Mouse (Mus musculus) heart, embryonic 15.5 days (tissue): ENCODE results near the gene Klre1. TPM values are rescaled to one million over a fixed set of nuclear protein-coding genes. Genes with fewer than 3 reads are reported as not detected.

Source experiments
- ATAC-seq: fragments of 200-750 bp; cut with Nextera tagmentation; replicated peaks from 2 replicates; pipeline ENCODE4 v1.8.0; 2017; ENCODE audit warnings: low read depth, moderate TSS enrichment; ENCODE audit not compliant: insufficient number of reproducible peaks, insufficient read depth, low FRiP score
- H3K27ac ChIP-seq: fragments of 300-500 bp; sonication (generic); 2 replicates; pipeline ENCODE4 v1.5.1; 2015; ENCODE audit warnings: mild to moderate bottlenecking, inconsistent platforms
- H3K27me3 ChIP-seq: fragments of 300-500 bp; sonication (generic); 2 replicates; pipeline ENCODE4 v1.6.1; 2015; ENCODE audit warnings: inconsistent platforms
- H3K36me3 ChIP-seq: fragments of 300-500 bp; sonication (generic); 2 replicates; pipeline ENCODE4 v1.6.1; 2015; ENCODE audit warnings: mild to moderate bottlenecking, inconsistent platforms
- H3K4me1 ChIP-seq: fragments of 300-500 bp; sonication (generic); replicated peaks from 2 replicates; pipeline ENCODE4 v1.6.1; 2015; ENCODE audit warnings: inconsistent platforms
- H3K4me2 ChIP-seq: fragments of 300-500 bp; sonication (generic); 2 replicates; pipeline ENCODE4 v1.6.1; 2015; ENCODE audit warnings: inconsistent platforms, mild to moderate bottlenecking, moderate library complexity
- H3K4me3 ChIP-seq: fragments of 300-500 bp; sonication (generic); 2 replicates; pipeline ENCODE4 v1.5.1; 2015; ENCODE audit warnings: mild to moderate bottlenecking, inconsistent platforms
- H3K9ac ChIP-seq: fragments of 300-500 bp; sonication (generic); 2 replicates; pipeline ENCODE4 v1.6.1; 2015; ENCODE audit warnings: mild to moderate bottlenecking, inconsistent platforms
- H3K9me3 ChIP-seq: fragments of 300-500 bp; sonication (generic); replicated peaks from 2 replicates; pipeline ENCODE4 v1.6.1; 2016; ENCODE audit warnings: inconsistent platforms
- WGBS: fragments of 180-500 bp; shearing (Covaris S2); methylation state at CpG from one replicate; pipeline ENCODE4 v1.1.7; 2015; ENCODE audit warnings: mixed read lengths; 5-methylcytosine and 5-hydroxymethylcytosine counted together
- polyA plus RNA-seq: library from polyadenylated mRNA; unstranded; fragments of >200 nt; fragmentation: Nextera tagmentation; extraction: Ambion mirVana; gene quantifications from 2 replicates; pipeline ENCODE4 v1.2.1, GENCODE M21; 2015

The Klre1 gene
- polyA plus RNA-seq, 1 experiment from 2014 or later: not detected

GRCm38 (mm10) chr6:129543709-129544606 lies 33.7 kb upstream of the Klre1 start:
- no peak overlapping the region for H3K4me3 ChIP-seq
- no peaks in the 10 kb centered on the region for H3K27me3 ChIP-seq
- 63% methylated on average over 6 of the region's 6 CpGs for WGBS
- no peak for ATAC-seq
- H3K4me1 ChIP-seq: no peaks in the 10 kb centered on the region
- H3K9me3 ChIP-seq: no peaks in the 10 kb centered on the region
- no peak overlapping the region for H3K27ac ChIP-seq
- H3K36me3 ChIP-seq: peaks cover 29% of the 10 kb centered on the region
- H3K4me2 ChIP-seq: no peak overlapping the region
- no peak overlapping the region for H3K9ac ChIP-seq

GRCm38 (mm10) chr6:129547277-129547676 lies 30.4 kb upstream of the Klre1 start:
- H3K9ac ChIP-seq: no peak overlapping the region
- H3K27ac ChIP-seq: no peak overlapping the region
- H3K4me3 ChIP-seq: no peak overlapping the region
- H3K36me3 ChIP-seq: no peaks in the 10 kb centered on the region
- H3K9me3 ChIP-seq: no peaks in the 10 kb centered on the region
- H3K4me2 ChIP-seq: no peak overlapping the region
- H3K27me3 ChIP-seq: no peaks in the 10 kb centered on the region
- no peaks in the 10 kb centered on the region for H3K4me1 ChIP-seq
- ATAC-seq: no peak
- WGBS: 82% methylated on average over 2 of the region's 2 CpGs

DNA sequence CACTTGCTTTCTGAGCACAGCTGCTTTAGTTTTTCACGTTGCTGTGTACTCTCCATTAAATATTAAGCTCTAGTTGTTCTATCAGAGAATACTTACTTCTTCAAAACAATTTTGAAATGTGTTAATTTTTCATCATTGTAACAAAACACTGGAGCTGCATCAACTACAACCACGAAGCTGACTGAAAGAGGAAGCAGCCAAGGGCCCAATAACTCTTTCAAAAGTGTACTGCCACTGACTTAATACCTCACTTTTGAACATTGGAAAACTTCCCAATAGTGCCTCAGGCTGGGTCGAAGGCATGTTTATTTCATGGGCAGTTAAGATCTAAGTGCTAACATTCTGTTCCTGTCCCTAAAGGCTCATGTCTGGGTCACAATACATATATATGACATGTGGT lies 29.7 kb upstream of the Klre1 start:
- H3K27ac ChIP-seq: no peak overlapping the region
- no peaks in the 10 kb centered on the region for H3K27me3 ChIP-seq
- H3K9ac ChIP-seq: no peak overlapping the region
- ATAC-seq: no peak
- no peaks in the 10 kb centered on the region for H3K36me3 ChIP-seq
- 64% methylated on average over 3 of the region's 3 CpGs for WGBS
- H3K9me3 ChIP-seq: no peaks in the 10 kb centered on the region
- no peaks in the 10 kb centered on the region for H3K4me1 ChIP-seq
- H3K4me2 ChIP-seq: no peak overlapping the region
- H3K4me3 ChIP-seq: no peak overlapping the region

DNA sequence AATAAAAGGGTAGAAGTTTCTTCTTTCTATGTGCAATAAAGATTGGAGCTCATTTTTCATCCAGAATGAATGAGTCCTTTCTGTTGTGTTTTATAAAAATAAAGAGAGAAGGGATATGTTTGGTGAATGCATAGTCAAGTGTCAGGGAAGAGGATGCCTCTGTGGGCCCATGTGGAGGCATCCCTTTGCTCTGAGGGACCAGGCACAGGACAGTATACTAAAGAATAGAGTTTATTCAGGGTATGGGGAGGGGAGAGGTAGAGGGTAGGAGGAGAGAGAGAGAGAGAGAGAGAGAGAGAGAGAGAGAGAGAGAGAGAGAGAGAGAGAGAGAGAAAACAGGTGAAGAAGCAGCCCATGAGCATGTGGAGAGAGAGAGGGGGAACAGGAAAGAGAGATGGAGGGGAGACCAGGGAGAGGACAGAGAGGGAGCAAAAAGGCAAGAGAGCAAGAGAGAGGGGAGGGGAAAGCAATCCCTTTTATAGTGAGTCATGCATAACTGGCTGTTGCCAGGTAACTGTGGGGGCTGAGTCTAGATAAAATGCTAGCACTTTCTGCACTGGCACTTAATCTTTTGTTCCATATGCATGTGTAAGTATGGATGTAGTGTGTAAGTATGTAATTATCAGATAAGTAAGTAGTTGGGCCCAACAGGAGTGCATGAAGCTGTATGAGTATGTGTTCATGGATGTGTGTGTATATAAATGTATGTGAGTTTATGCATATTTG lies 20.2 kb upstream of the Klre1 start:
- no peaks in the 10 kb centered on the region for H3K36me3 ChIP-seq
- no peaks in the 10 kb centered on the region for H3K9me3 ChIP-seq
- no peaks in the 10 kb centered on the region for H3K27me3 ChIP-seq
- H3K4me1 ChIP-seq: peaks cover 3% of the 10 kb centered on the region
- H3K9ac ChIP-seq: no peak overlapping the region
- H3K4me3 ChIP-seq: no peak overlapping the region
- ATAC-seq: no peak; the same call in 1 of the 2 replicates
- H3K4me2 ChIP-seq: no peak overlapping the region
- no peak overlapping the region for H3K27ac ChIP-seq

GRCm38 (mm10) chr6:129558946-129559640 lies 18.6 kb upstream of the Klre1 start:
- Histone ChIP-seq H3K4me1 (peaks cover 3% of the 10 kb centered on the region), H3K9ac (no peak overlapping the region), H3K4me3 (no peak overlapping the region), H3K4me2 (no peak overlapping the region), H3K27ac (no peak overlapping the region), H3K9me3 (no peaks in the 10 kb centered on the region), H3K36me3 (no peaks in the 10 kb centered on the region), H3K27me3 (no peaks in the 10 kb centered on the region)
- 18% methylated on average over 12 of the region's 12 CpGs for WGBS
- peak; percentile 73; the same call in 1 of the 2 replicates for ATAC-seq

DNA sequence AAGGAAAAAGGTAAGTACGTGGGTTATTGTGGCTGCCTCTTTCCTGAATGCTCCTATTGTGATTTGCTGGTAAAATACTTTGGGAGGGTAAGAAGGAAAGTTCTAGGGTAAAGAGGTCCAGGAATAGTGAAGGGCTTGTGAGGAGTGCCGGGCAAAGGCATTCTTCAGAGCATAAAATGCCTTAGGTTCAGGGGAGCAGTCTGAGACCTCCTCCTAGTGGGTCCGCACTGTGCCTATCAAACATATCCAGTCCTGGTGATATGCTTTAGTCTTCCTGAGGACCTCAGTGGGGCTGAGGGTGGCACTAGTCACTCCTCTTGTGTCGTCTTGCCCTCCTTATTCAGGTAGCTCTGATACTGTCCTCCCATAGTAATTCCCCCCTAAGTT lies 18.1 kb upstream of the Klre1 start:
- H3K4me1 ChIP-seq: peaks cover 3% of the 10 kb centered on the region
- H3K36me3 ChIP-seq: no peaks in the 10 kb centered on the region
- H3K4me3 ChIP-seq: no peak overlapping the region
- H3K9ac ChIP-seq: no peak overlapping the region
- WGBS: 46% methylated on average over 4 of the region's 4 CpGs
- H3K27ac ChIP-seq: no peak overlapping the region
- H3K27me3 ChIP-seq: no peaks in the 10 kb centered on the region
- H3K4me2 ChIP-seq: no peak overlapping the region
- no peak for ATAC-seq
- H3K9me3 ChIP-seq: no peaks in the 10 kb centered on the region

GRCm38 (mm10) chr6:129565257-129565656 lies 12.4 kb upstream of the Klre1 start:
- ATAC-seq: no peak
- 72% methylated on average over 2 of the region's 2 CpGs for WGBS
- H3K9ac ChIP-seq: no peak overlapping the region
- H3K27me3 ChIP-seq: no peaks in the 10 kb centered on the region
- no peak overlapping the region for H3K27ac ChIP-seq
- no peak overlapping the region for H3K4me3 ChIP-seq
- H3K9me3 ChIP-seq: no peaks in the 10 kb centered on the region
- H3K4me1 ChIP-seq: no peaks in the 10 kb centered on the region
- H3K4me2 ChIP-seq: no peak overlapping the region
- no peaks in the 10 kb centered on the region for H3K36me3 ChIP-seq

DNA sequence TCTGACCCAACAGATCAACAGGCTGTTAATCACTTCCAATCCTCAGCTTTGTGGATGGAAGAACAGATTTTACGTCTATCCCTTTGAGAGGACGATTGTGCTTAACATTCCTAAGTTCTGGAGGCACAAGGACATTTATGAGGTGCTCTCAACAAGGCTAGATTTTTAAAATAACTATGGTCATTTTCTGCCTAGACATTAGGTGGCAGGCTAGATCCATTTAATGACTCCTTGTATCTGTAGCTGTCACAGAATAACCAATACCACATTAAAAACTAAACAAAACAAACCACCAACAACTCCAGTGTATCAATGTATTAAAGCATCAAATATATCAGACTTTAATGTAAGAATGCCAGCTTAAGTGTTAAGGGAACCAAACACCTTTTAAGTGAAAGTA lies 2.4 kb upstream of the Klre1 start:
- Histone ChIP-seq H3K4me2 (no peak overlapping the region), H3K36me3 (no peaks in the 10 kb centered on the region), H3K9ac (no peak overlapping the region), H3K27me3 (no peaks in the 10 kb centered on the region), H3K4me1 (no peaks in the 10 kb centered on the region), H3K9me3 (no peaks in the 10 kb centered on the region), H3K27ac (no peak overlapping the region), H3K4me3 (no peak overlapping the region)
- no peak for ATAC-seq
- WGBS: 22% methylated on average over 2 of the region's 2 CpGs

GRCm38 (mm10) chr6:129581274-129581673 lies 3.6 kb downstream of the Klre1 start:
- no peak for ATAC-seq
- Histone ChIP-seq H3K27ac (no peak overlapping the region), H3K36me3 (no peaks in the 10 kb centered on the region), H3K9ac (no peak overlapping the region), H3K9me3 (no peaks in the 10 kb centered on the region), H3K4me3 (no peak overlapping the region), H3K27me3 (no peaks in the 10 kb centered on the region), H3K4me2 (no peak overlapping the region), H3K4me1 (no peaks in the 10 kb centered on the region)
- WGBS: 58% methylated on average over 4 of the region's 4 CpGs

- no peaks in the 10 kb centered on the region for H3K36me3 ChIP-seq
- H3K4me1 ChIP-seq: no peaks in the 10 kb centered on the region
- H3K4me2 ChIP-seq: no peak overlapping the region
- H3K9me3 ChIP-seq: no peaks in the 10 kb centered on the region
- no peak overlapping the region for H3K4me3 ChIP-seq
- H3K27me3 ChIP-seq: no peaks in the 10 kb centered on the region
- 54% methylated on average over 4 of the region's 4 CpGs for WGBS
- no peak overlapping the region for H3K27ac ChIP-seq
- ATAC-seq: no peak
- no peak overlapping the region for H3K9ac ChIP-seq
Measured at GRCm38 (mm10) chr6:129581896-129582295, 4.2 kb downstream of the Klre1 start.

DNA sequence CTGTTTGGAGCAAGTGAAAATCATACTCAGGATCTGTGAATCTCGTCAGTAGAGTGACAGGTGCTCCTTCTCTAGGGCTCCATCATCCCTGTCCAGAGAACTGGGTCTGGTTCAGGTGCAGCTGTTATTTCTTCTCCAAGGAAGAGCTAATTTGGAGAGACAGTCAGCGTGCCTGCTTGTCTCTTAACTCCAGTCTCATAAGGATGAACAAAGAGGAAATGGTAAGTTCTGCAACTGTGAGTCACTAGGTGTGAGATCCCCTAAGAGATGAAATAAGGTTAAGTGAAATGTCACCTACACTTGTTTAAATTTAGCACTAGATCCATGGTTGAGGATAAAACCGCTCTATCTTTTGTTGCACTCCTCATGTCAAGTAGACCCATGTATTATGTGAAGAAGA lies 5.3 kb downstream of the Klre1 start:
- Histone ChIP-seq H3K9me3 (no peaks in the 10 kb centered on the region), H3K27me3 (no peaks in the 10 kb centered on the region), H3K4me3 (no peak overlapping the region), H3K36me3 (no peaks in the 10 kb centered on the region), H3K4me1 (no peaks in the 10 kb centered on the region), H3K4me2 (no peak overlapping the region), H3K9ac (no peak overlapping the region), H3K27ac (no peak overlapping the region)
- 56% methylated on average over 3 of the region's 3 CpGs for WGBS
- no peak for ATAC-seq
